Mouse (Mus musculus) cerebellum, adult 9-11 months (tissue): ENCODE measurements around the gene Vwa3b.
"Not testable (repeated sequence)": the region's sequence is repeated elsewhere in the genome, so short reads cannot be mapped to it uniquely, and the experiment has no call there.

Experiments
- DNase-seq: peaks from one replicate; pipeline ENCODE4 v3.0.0; 2022

Gene Vwa3b

GRCm38 (mm10) chr1:37025962-37026686 is at the start of gene Vwa3b:
Gene Vwa3b (plus strand): TSS chr1:37026596.
- DNase-seq: no peak

- no peak for DNase-seq
Measured at GRCm38 (mm10) chr1:36976770-36977169, 49.6 kb upstream of the Vwa3b start.

GRCm38 (mm10) chr1:36982191-36982961 is 44.0 kb upstream of the Vwa3b start:
- DNase-seq: no peak

- no peak for DNase-seq
Measured at GRCm38 (mm10) chr1:36983754-36984153, 42.6 kb upstream of the Vwa3b start.

GRCm38 (mm10) chr1:36984406-36984805 is 42.0 kb upstream of the Vwa3b start:
- no peak for DNase-seq

- DNase-seq: no peak
Measured at GRCm38 (mm10) chr1:36985896-36986295, 40.5 kb upstream of the Vwa3b start.

- no peak for DNase-seq
Measured at GRCm38 (mm10) chr1:36986396-36987160, 39.8 kb upstream of the Vwa3b start.

- no peak for DNase-seq
Measured at GRCm38 (mm10) chr1:36987172-36988148, 38.9 kb upstream of the Vwa3b start.

- DNase-seq: no peak
Measured at GRCm38 (mm10) chr1:36988161-36988560, 38.2 kb upstream of the Vwa3b start.

- no peak for DNase-seq
Measured at GRCm38 (mm10) chr1:36988561-36988960, 37.8 kb upstream of the Vwa3b start.

GRCm38 (mm10) chr1:36994296-36994695 is 32.1 kb upstream of the Vwa3b start:
- DNase-seq: no peak

GRCm38 (mm10) chr1:36995760-36996159 is 30.6 kb upstream of the Vwa3b start:
- DNase-seq: no peak

- DNase-seq: peak; percentile 5
Measured at GRCm38 (mm10) chr1:36996561-36997213, 29.7 kb upstream of the Vwa3b start.

- no peak for DNase-seq
Measured at GRCm38 (mm10) chr1:37000307-37000706, 26.1 kb upstream of the Vwa3b start.

GRCm38 (mm10) chr1:37001636-37002315 is 24.6 kb upstream of the Vwa3b start:
- no peak for DNase-seq

- DNase-seq: no peak
Measured at GRCm38 (mm10) chr1:37002316-37003008, 23.9 kb upstream of the Vwa3b start.

- no peak for DNase-seq
Measured at GRCm38 (mm10) chr1:37004533-37004932, 21.9 kb upstream of the Vwa3b start.

GRCm38 (mm10) chr1:37005036-37005435 is 21.4 kb upstream of the Vwa3b start:
- no peak for DNase-seq

- not testable (repeated sequence) for DNase-seq
Measured at GRCm38 (mm10) chr1:37006529-37006928, 19.9 kb upstream of the Vwa3b start.

- DNase-seq: no peak
Measured at GRCm38 (mm10) chr1:37009880-37010279, 16.5 kb upstream of the Vwa3b start.
